Mouse (Mus musculus): ENCODE data around the gene Tex261. TPM values are rescaled to one million over a fixed set of nuclear protein-coding genes. Genes with fewer than 3 reads are reported as not detected.

Gene Tex261
- polyA plus RNA-seq, 1 experiment from 2014 or later: 76.4 TPM

DNA sequence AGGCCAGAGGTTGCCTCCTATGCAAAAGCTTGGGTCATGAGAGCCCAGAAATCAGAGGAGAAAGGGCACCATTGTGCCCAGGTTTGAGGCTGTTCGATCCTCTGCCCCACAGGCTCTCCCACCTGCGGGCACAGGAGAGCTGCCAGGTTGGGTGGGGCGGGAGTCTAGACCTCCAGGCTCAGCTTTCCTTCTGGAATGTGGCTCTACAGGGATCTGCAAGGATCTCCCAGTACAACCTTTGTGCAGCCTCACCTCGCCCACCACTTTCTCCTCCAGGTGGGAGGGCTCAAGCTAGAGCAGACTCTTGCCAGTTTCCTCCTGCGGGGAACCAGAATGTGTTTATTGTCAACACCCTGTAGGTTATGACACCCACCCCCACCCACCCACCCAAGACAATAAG is 31.1 kb downstream of the Tex261 start:
- DNase-seq (ENCODE audit: low spot score) (no peak), ATAC-seq (no peak)
- H3K27me3 ChIP-seq (replicated peaks; ENCODE audit: control insufficient read depth, insufficient read depth, low read length): no peaks in the 10 kb centered on the region
- no peaks in the 10 kb centered on the region for H3K9me3 ChIP-seq (replicated peaks; ENCODE audit: control insufficient read depth, low read length)
- H3K27ac ChIP-seq (ENCODE audit: low read depth, low read length): no peak overlapping the region
- H3K4me1 ChIP-seq (ENCODE audit: control insufficient read depth, insufficient read depth, low read length): no peaks in the 10 kb centered on the region
- no peak overlapping the region for H3K4me2 ChIP-seq (ENCODE audit: low read length)
- H3K9ac ChIP-seq (ENCODE audit: low read length): no peak overlapping the region
- WGBS: 66% methylated on average over 5 of the region's 5 CpGs
- H3K4me3 ChIP-seq (ENCODE audit: low read depth, low read length): no peak overlapping the region
- H3K36me3 ChIP-seq (ENCODE audit: control insufficient read depth, insufficient read depth, low read length): no peaks in the 10 kb centered on the region

- no peak for ATAC-seq
- WGBS: 69% methylated on average over 5 of the region's 5 CpGs
Measured at GRCm38 (mm10) chr6:83744126-83744525, 31.5 kb downstream of the Tex261 start.

GRCm38 (mm10) chr6:83743212-83743611 is 32.4 kb downstream of the Tex261 start:
- Histone ChIP-seq H3K4me1 (ENCODE audit: control insufficient read depth, insufficient read depth, low read length) (no peaks in the 10 kb centered on the region), H3K27me3 (replicated peaks; ENCODE audit: control insufficient read depth, insufficient read depth, low read length) (no peaks in the 10 kb centered on the region), H3K4me2 (ENCODE audit: low read length) (no peak overlapping the region), H3K4me3 (ENCODE audit: low read depth, low read length) (no peak overlapping the region), H3K27ac (ENCODE audit: low read depth, low read length) (no peak overlapping the region), H3K9me3 (replicated peaks; ENCODE audit: control insufficient read depth, low read length) (no peaks in the 10 kb centered on the region), H3K36me3 (ENCODE audit: control insufficient read depth, insufficient read depth, low read length) (no peaks in the 10 kb centered on the region), H3K9ac (ENCODE audit: low read length) (no peak overlapping the region)
- DNase-seq (ENCODE audit: low spot score): no peak
- ATAC-seq: no peak
- WGBS: 64% methylated on average over 5 of the region's 5 CpGs

More at GRCm38 (mm10) chr6:83744126-83744525, 31.5 kb downstream of the Tex261 start:
- Histone ChIP-seq H3K27me3 (replicated peaks; ENCODE audit: control insufficient read depth, insufficient read depth, low read length) (no peaks in the 10 kb centered on the region), H3K4me1 (ENCODE audit: control insufficient read depth, insufficient read depth, low read length) (no peaks in the 10 kb centered on the region), H3K36me3 (ENCODE audit: control insufficient read depth, insufficient read depth, low read length) (no peaks in the 10 kb centered on the region), H3K9me3 (replicated peaks; ENCODE audit: control insufficient read depth, low read length) (no peaks in the 10 kb centered on the region), H3K4me3 (ENCODE audit: low read depth, low read length) (no peak overlapping the region), H3K9ac (ENCODE audit: low read length) (no peak overlapping the region), H3K4me2 (ENCODE audit: low read length) (no peak overlapping the region), H3K27ac (ENCODE audit: low read depth, low read length) (no peak overlapping the region)
- DNase-seq (ENCODE audit: low spot score): no peak

GRCm38 (mm10) chr6:83742761-83743160 is 32.9 kb downstream of the Tex261 start, which contains the start of gene Atp6v1b1:
Gene Atp6v1b1 (plus strand): TSS chr6:83742990.
- WGBS: 57% methylated on average over 5 of the region's 5 CpGs
- DNase-seq (ENCODE audit: low spot score): peak; percentile 55
- Histone ChIP-seq H3K27ac (ENCODE audit: low read depth, low read length) (no peak within 1 kb of the TSS), H3K36me3 (ENCODE audit: control insufficient read depth, insufficient read depth, low read length) (no peaks in the 10 kb centered on the region), H3K4me1 (ENCODE audit: control insufficient read depth, insufficient read depth, low read length) (no peaks in the 10 kb centered on the region), H3K9ac (ENCODE audit: low read length) (no peak within 1 kb of the TSS), H3K4me3 (ENCODE audit: low read depth, low read length) (no peak within 1 kb of the TSS), H3K9me3 (replicated peaks; ENCODE audit: control insufficient read depth, low read length) (no peaks in the 10 kb centered on the region), H3K4me2 (ENCODE audit: low read length) (no peak within 1 kb of the TSS), H3K27me3 (replicated peaks; ENCODE audit: control insufficient read depth, insufficient read depth, low read length) (no peaks in the 10 kb centered on the region)
- ATAC-seq: peak; percentile 73; the same call in 1 of the 2 replicates

GRCm38 (mm10) chr6:83738596-83738995 is 37.0 kb downstream of the Tex261 start:
- H3K4me2 ChIP-seq (ENCODE audit: low read length): no peak overlapping the region
- DNase-seq (ENCODE audit: low spot score) (no peak), ATAC-seq (no peak)
- no peak overlapping the region for H3K9ac ChIP-seq (ENCODE audit: low read length)
- H3K4me1 ChIP-seq (ENCODE audit: control insufficient read depth, insufficient read depth, low read length): no peaks in the 10 kb centered on the region
- no peaks in the 10 kb centered on the region for H3K9me3 ChIP-seq (replicated peaks; ENCODE audit: control insufficient read depth, low read length)
- no peak overlapping the region for H3K4me3 ChIP-seq (ENCODE audit: low read depth, low read length)
- 85% methylated on average over 6 of the region's 6 CpGs for WGBS
- H3K36me3 ChIP-seq (ENCODE audit: control insufficient read depth, insufficient read depth, low read length): no peaks in the 10 kb centered on the region
- H3K27ac ChIP-seq (ENCODE audit: low read depth, low read length): no peak overlapping the region
- no peaks in the 10 kb centered on the region for H3K27me3 ChIP-seq (replicated peaks; ENCODE audit: control insufficient read depth, insufficient read depth, low read length)

- ATAC-seq (no peak), DNase-seq (ENCODE audit: low spot score) (no peak)
- Histone ChIP-seq H3K9ac (ENCODE audit: low read length) (no peak overlapping the region), H3K27me3 (replicated peaks; ENCODE audit: control insufficient read depth, insufficient read depth, low read length) (no peaks in the 10 kb centered on the region), H3K4me1 (ENCODE audit: control insufficient read depth, insufficient read depth, low read length) (no peaks in the 10 kb centered on the region), H3K27ac (ENCODE audit: low read depth, low read length) (no peak overlapping the region), H3K9me3 (replicated peaks; ENCODE audit: control insufficient read depth, low read length) (no peaks in the 10 kb centered on the region), H3K4me3 (ENCODE audit: low read depth, low read length) (no peak overlapping the region), H3K4me2 (ENCODE audit: low read length) (no peak overlapping the region), H3K36me3 (ENCODE audit: control insufficient read depth, insufficient read depth, low read length) (no peaks in the 10 kb centered on the region)
- 37% methylated on average over 13 of the region's 13 CpGs for WGBS
Measured at GRCm38 (mm10) chr6:83737311-83737710, 38.3 kb downstream of the Tex261 start.

- H3K27ac ChIP-seq (ENCODE audit: low read depth, low read length): no peak overlapping the region
- no peak for ATAC-seq
- no peak overlapping the region for H3K9ac ChIP-seq (ENCODE audit: low read length)
- H3K4me2 ChIP-seq (ENCODE audit: low read length): no peak overlapping the region
- no peaks in the 10 kb centered on the region for H3K9me3 ChIP-seq (replicated peaks; ENCODE audit: control insufficient read depth, low read length)
- DNase-seq (ENCODE audit: low spot score): peak; percentile 65
- peaks cover 5% of the 10 kb centered on the region; the same call in 1 of the 2 replicates for H3K27me3 ChIP-seq (replicated peaks; ENCODE audit: control insufficient read depth, insufficient read depth, low read length)
- no peaks in the 10 kb centered on the region for H3K36me3 ChIP-seq (ENCODE audit: control insufficient read depth, insufficient read depth, low read length)
- H3K4me1 ChIP-seq (ENCODE audit: control insufficient read depth, insufficient read depth, low read length): no peaks in the 10 kb centered on the region
- 27% methylated on average over 5 of the region's 5 CpGs for WGBS
- no peak overlapping the region for H3K4me3 ChIP-seq (ENCODE audit: low read depth, low read length)
Measured at GRCm38 (mm10) chr6:83731128-83731527, 44.5 kb downstream of the Tex261 start.

GRCm38 (mm10) chr6:83729350-83729970 is 46.2 kb downstream of the Tex261 start:
- H3K4me1 ChIP-seq (ENCODE audit: control insufficient read depth, insufficient read depth, low read length): no peaks in the 10 kb centered on the region
- no peak overlapping the region for H3K27ac ChIP-seq (ENCODE audit: low read depth, low read length)
- WGBS: 72% methylated on average over 14 of the region's 14 CpGs
- ATAC-seq (no peak), DNase-seq (ENCODE audit: low spot score) (no peak)
- H3K9me3 ChIP-seq (replicated peaks; ENCODE audit: control insufficient read depth, low read length): no peaks in the 10 kb centered on the region
- no peaks in the 10 kb centered on the region for H3K36me3 ChIP-seq (ENCODE audit: control insufficient read depth, insufficient read depth, low read length)
- no peak overlapping the region for H3K4me2 ChIP-seq (ENCODE audit: low read length)
- no peak overlapping the region for H3K9ac ChIP-seq (ENCODE audit: low read length)
- H3K4me3 ChIP-seq (ENCODE audit: low read depth, low read length): no peak overlapping the region
- H3K27me3 ChIP-seq (replicated peaks; ENCODE audit: control insufficient read depth, insufficient read depth, low read length): peaks cover 9% of the 10 kb centered on the region

- Histone ChIP-seq H3K4me3 (ENCODE audit: low read depth, low read length) (no peak overlapping the region), H3K9ac (ENCODE audit: low read length) (no peak overlapping the region), H3K4me1 (ENCODE audit: control insufficient read depth, insufficient read depth, low read length) (no peaks in the 10 kb centered on the region), H3K9me3 (replicated peaks; ENCODE audit: control insufficient read depth, low read length) (no peaks in the 10 kb centered on the region), H3K27ac (ENCODE audit: low read depth, low read length) (no peak overlapping the region), H3K4me2 (ENCODE audit: low read length) (no peak overlapping the region), H3K36me3 (ENCODE audit: control insufficient read depth, insufficient read depth, low read length) (no peaks in the 10 kb centered on the region), H3K27me3 (replicated peaks; ENCODE audit: control insufficient read depth, insufficient read depth, low read length) (peaks cover 12% of the 10 kb centered on the region)
- no peak for ATAC-seq
- 86% methylated on average over 3 of the region's 3 CpGs for whole genome bisulfite sequencing
- no peak for DNase-seq (ENCODE audit: low spot score)
Measured at GRCm38 (mm10) chr6:83728488-83728887, 47.1 kb downstream of the Tex261 start.

All from forebrain, embryonic 14.5 days (tissue).